Comparison of ENCODE assay signal across 9 mouse cellular contexts in genomic region chr9:79610286-79610685, GRCm38 (mm10).
A peak's percentile ranks its signal among the peaks of the same experiment; 100 is the strongest.
DNase-seq lines count a peak whose midpoint lies in the region; ATAC-seq and TF ChIP-seq lines count a peak whose summit lies in the region.
"Had no signal": no experiment of that assay in that cellular context is flagged by ENCODE, and none has a peak within 500 bp of the region (broad histone marks: within the 10 kb centered on the region; RNA-seq: fewer than 3 reads in every experiment).

No protein-coding gene starts in this region.

- DNase-seq in heart, adult 18-20 months: peak; percentile 40 to 65
- peak; percentile 85 to 90 for DNase-seq in adrenal gland, adult (ENCODE audit: inconsistent age in 2 of 2, low spot score in 1 of 2)
- peak; percentile 11 for DNase-seq in heart, postnatal 25 days (ENCODE audit: low spot score)
- peak; percentile 11 for DNase-seq in lung, adult 2 months
- DNase-seq in thymus, postnatal 14 days: no peak
- DNase-seq in left cerebral cortex, postnatal 4 days: no peak

- intact Hi-C loops in heart, postnatal 25 days (cut with DNase I): no loop called here
- intact Hi-C loops in left cerebral cortex, postnatal 4 days (cut with DNase I): no loop called here

- H3K4me3 ChIP-seq in heart, embryonic 12.5 days: no peak overlapping the region
- H3K4me3 ChIP-seq in lung, adult 2 months (replicated peaks; ENCODE audit: extremely low read depth, low read depth, low read length): no peak overlapping the region

- no peak for TF ChIP-seq CTCF in lung, adult 2 months (IDR thresholded peaks at IDR 0.05; ENCODE audit: insufficient read depth, low read length)

- H3K27ac ChIP-seq in heart, embryonic 12.5 days (ENCODE audit: poor library complexity, severe bottlenecking): no peak overlapping the region
- H3K27ac ChIP-seq: macrophage had no signal

- ATAC-seq in heart, embryonic 12.5 days (ENCODE audit: insufficient number of reproducible peaks, low FRiP score): no peak
- no peak for ATAC-seq in activated CD4-positive, CD25-positive, alpha-beta regulatory T cell, adult 4 months

- H3K36me3 ChIP-seq in heart, embryonic 12.5 days: peaks cover 10% of the 10 kb centered on the region; the same call in 1 of the 2 replicates

- WGBS in heart, embryonic 12.5 days: 69% methylated on average over 6 of the region's 6 CpGs
- WGBS in lung, adult 2 months: 70% methylated on average over 6 of the region's 6 CpGs

- no peaks in the 10 kb centered on the region for H3K9me3 ChIP-seq in heart, embryonic 12.5 days (replicated peaks)

- TF ChIP-seq POLR2A in lung, adult 2 months (IDR thresholded peaks at IDR 0.05; ENCODE audit: borderline replicate concordance, extremely low read depth, low read depth, low read length): no peak

- H3K4me1 ChIP-seq in heart, embryonic 12.5 days (replicated peaks): no peaks in the 10 kb centered on the region
- no peaks in the 10 kb centered on the region; the same call in none of the 2 replicates for H3K4me1 ChIP-seq in lung, adult 2 months (ENCODE audit: control insufficient read depth, insufficient read depth, low read length)

- H3K4me2 ChIP-seq in heart, embryonic 12.5 days: no peak overlapping the region

- no peak overlapping the region for H3K9ac ChIP-seq in heart, embryonic 12.5 days

- 0 out of 2 replicates have a peak, but pooled peaks cover 3% of the 10 kb centered on the region for H3K27me3 ChIP-seq in heart, embryonic 12.5 days (replicated peaks)

Comparison
In these comparisons a context has a peak if more than half of its experiments do, and no peak if none do; other contexts are left out.
1. DNase-seq: peak in heart, adult 18-20 months (2 of 2), adrenal gland, adult (2 of 2), heart, postnatal 25 days (single experiment) and lung, adult 2 months (single experiment); none in thymus, postnatal 14 days (single experiment) and left cerebral cortex, postnatal 4 days (single experiment).